Mouse (Mus musculus): ENCODE results near the gene Ctbp2.

DNA sequence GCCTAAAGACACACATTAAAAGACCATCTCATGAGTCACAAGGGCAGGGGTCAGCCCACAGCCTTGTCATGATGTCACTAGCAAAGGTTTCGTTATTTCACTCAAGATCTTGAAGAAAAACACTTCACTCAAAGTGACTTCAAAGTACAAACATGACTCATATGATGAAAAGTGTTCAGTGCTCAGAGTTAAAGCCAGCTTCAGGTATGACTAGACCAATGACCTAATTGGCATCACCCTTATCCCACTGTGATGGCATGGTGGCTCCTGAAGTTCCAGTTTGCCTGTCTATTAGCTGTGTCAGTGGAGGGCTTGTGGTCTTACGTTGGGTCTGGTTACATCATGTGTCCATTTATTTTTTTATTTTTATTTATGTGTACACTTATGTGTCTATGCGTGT, 35.4 kb upstream of the Ctbp2 start:
- TF ChIP-seq CTCF (IDR thresholded peaks at IDR 0.05; ENCODE audit: control insufficient read depth, insufficient read depth, insufficient read length), result no peak
- no peak for TF ChIP-seq MAX (IDR thresholded peaks at IDR 0.05)
- TF ChIP-seq USF1 (IDR thresholded peaks at IDR 0.05; ENCODE audit: low read depth), result no peak
- TF ChIP-seq MYOG (IDR thresholded peaks at IDR 0.05; ENCODE audit: control insufficient read depth, extremely low read depth, insufficient read length), result no peak
- no peak for TF ChIP-seq MYOD1 (IDR thresholded peaks at IDR 0.05; ENCODE audit: control insufficient read depth, insufficient read length, low read depth)
- TF ChIP-seq CEBPB (IDR thresholded peaks at IDR 0.05; ENCODE audit: low read depth), result no peak
- no peak for TF ChIP-seq FOSL1 (IDR thresholded peaks at IDR 0.05; ENCODE audit: insufficient read depth, low read length, poor library complexity, severe bottlenecking)
